Mouse (Mus musculus) limb, embryonic 14.5 days (tissue): ENCODE measurements at regions not wholly inside any gene's neighbourhood (a gene's known extent, or its start where the extent isn't known, plus 50 kb on each side); places are given as distances from the start of the nearest gene placed in this dataset.

ENCODE experiments used
- ATAC-seq: fragments of 200-750 bp; cut with Nextera tagmentation; 2 replicates; pipeline ENCODE4 v1.8.0; 2017; ENCODE audit warnings: low read depth, moderate number of reproducible peaks, moderate TSS enrichment; ENCODE audit not compliant: low FRiP score
- DNase-seq: peaks from one replicate; pipeline ENCODE4 v3.0.0-alpha.2; 2015; ENCODE audit warnings: low spot score
- H3K27ac ChIP-seq: fragments of 300-500 bp; sonication (generic); replicated peaks from 2 replicates; pipeline ENCODE4 v1.5.1; 2014; ENCODE audit warnings: low read depth, mild to moderate bottlenecking, low read length, moderate library complexity, mixed read lengths
- H3K27me3 ChIP-seq: fragments of 300-500 bp; sonication (generic); 2 replicates; pipeline ENCODE4 v1.6.1; 2014; ENCODE audit warnings: low read length, mixed read lengths; ENCODE audit not compliant: control insufficient read depth, insufficient read depth
- H3K36me3 ChIP-seq: fragments of 300-500 bp; sonication (generic); 2 replicates; pipeline ENCODE4 v1.6.1; 2014; ENCODE audit warnings: mild to moderate bottlenecking, low read length, moderate library complexity, mixed read lengths; ENCODE audit not compliant: control insufficient read depth, insufficient read depth
- H3K4me1 ChIP-seq: fragments of 300-500 bp; sonication (generic); 2 replicates; pipeline ENCODE4 v1.6.1; 2014; ENCODE audit warnings: antibody characterized with exemption, low read length, mixed read lengths; ENCODE audit not compliant: control insufficient read depth, insufficient read depth
- H3K4me2 ChIP-seq: fragments of 300-500 bp; sonication (generic); replicated peaks from 2 replicates; pipeline ENCODE4 v1.6.1; 2014; ENCODE audit warnings: low read depth, mild to moderate bottlenecking, low read length, moderate library complexity; ENCODE audit not compliant: severe bottlenecking
- H3K4me3 ChIP-seq: fragments of 300-500 bp; sonication (generic); replicated peaks from 2 replicates; pipeline ENCODE4 v1.5.1; 2014; ENCODE audit warnings: low read length
- H3K9ac ChIP-seq: fragments of 300-500 bp; sonication (generic); 2 replicates; pipeline ENCODE4 v1.6.1; 2014; ENCODE audit warnings: mild to moderate bottlenecking, low read depth, low read length, moderate library complexity; ENCODE audit not compliant: severe bottlenecking
- H3K9me3 ChIP-seq: fragments of 300-500 bp; sonication (generic); 2 replicates; pipeline ENCODE4 v1.6.1; 2016; ENCODE audit warnings: low read length; ENCODE audit not compliant: control insufficient read depth
- POLR2A ChIP-seq: fragments of 200-500 bp; IDR thresholded peaks from 2 replicates; pipeline ENCODE4 v1.8.0; 2012; ENCODE audit warnings: inconsistent platforms, mild to moderate bottlenecking, moderate library complexity, borderline replicate concordance; ENCODE audit not compliant: insufficient read depth, insufficient read length; ENCODE audit errors: extremely low read depth
- WGBS: fragments of 180-500 bp; shearing (Covaris S2); extraction: QIAGEN DNeasy Blood & Tissue Kit; methylation state at CpG from one replicate; pipeline ENCODE4 v1.1.7; 2014; 5-methylcytosine and 5-hydroxymethylcytosine counted together

DNA sequence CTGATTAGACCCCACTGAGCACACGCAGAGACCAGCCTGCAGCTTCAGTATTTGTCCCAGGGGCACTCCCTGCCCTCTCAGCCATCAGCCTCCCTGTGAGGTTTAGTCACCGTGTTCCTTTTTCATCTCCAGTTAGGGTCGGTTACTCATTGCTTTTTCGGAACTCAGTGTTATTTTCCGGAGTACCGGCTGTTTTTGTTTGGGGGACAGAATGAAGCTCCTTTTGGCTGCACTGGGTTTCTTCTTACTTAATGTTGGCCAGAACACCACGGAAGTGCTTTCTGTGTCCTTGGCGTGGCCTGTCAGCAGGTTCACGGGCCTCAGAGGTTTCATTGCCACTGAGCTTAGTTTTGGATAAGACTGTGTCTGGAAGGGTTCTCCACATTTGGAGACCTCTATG is 114.7 kb downstream of the Ackr3 start:
- Histone ChIP-seq H3K9me3 (no peaks in the 10 kb centered on the region), H3K27me3 (0 out of 2 replicates have a peak, but pooled peaks cover 6% of the 10 kb centered on the region), H3K4me3 (no peak overlapping the region), H3K4me1 (peaks cover 6% of the 10 kb centered on the region; the same call in 1 of the 2 replicates), H3K9ac (no peak overlapping the region), H3K27ac (no peak overlapping the region), H3K36me3 (no peaks in the 10 kb centered on the region), H3K4me2 (no peak overlapping the region)
- WGBS, result 78% methylated on average over 9 of the region's 9 CpGs
- ATAC-seq, result no peak
- TF ChIP-seq POLR2A, result no peak
- no peak for DNase-seq

DNA sequence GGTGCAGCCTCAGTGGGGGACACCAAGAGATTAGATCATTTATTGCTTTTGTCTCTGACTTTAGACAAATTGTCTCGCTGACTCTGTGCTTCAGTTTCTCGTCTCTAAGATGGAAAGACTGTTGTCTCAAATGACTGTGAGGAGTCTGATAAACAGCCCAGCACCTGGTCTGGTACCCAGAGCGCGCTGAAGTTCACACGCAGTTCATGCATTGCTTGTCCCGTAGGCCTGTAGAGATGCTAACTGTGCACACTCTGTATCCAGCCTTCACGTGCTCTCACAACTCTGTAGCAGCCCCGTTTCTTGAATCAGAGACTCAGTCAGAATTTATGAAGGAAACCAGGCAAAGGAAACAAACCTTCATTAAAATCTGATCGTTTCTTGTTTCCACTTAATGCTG is 116.7 kb downstream of the Ackr3 start:
- ATAC-seq (no peak), DNase-seq (no peak)
- no peak for TF ChIP-seq POLR2A
- Histone ChIP-seq H3K4me1 (peaks cover 6% of the 10 kb centered on the region; the same call in 1 of the 2 replicates), H3K4me3 (no peak overlapping the region), H3K27me3 (0 out of 2 replicates have a peak, but pooled peaks cover 6% of the 10 kb centered on the region), H3K4me2 (no peak overlapping the region), H3K36me3 (no peaks in the 10 kb centered on the region), H3K9ac (no peak overlapping the region), H3K27ac (no peak overlapping the region), H3K9me3 (no peaks in the 10 kb centered on the region)
- WGBS, result 38% methylated on average over 9 of the region's 9 CpGs

DNA sequence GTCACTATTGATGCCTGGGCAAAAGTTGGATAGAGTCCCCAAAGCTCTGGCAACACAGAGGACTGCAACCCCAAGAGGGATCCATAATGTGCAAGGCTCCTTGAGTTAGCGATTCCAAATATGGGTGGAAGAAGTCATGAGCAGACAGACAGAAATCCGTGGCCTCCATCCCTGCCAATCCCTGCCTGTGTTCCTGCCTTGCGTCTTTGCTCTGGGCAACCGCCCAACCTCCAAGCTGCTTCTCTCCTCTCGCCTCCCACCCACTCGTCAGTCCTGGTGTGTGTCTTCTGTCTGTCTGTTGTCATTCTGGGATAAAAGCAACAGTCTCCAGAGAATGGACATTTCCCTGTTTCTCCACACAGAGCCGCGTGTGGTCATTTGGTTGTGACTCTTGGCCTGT is 117.7 kb downstream of the Ackr3 start:
- Histone ChIP-seq H3K4me3 (no peak overlapping the region), H3K4me2 (no peak overlapping the region), H3K9ac (no peak overlapping the region), H3K27me3 (0 out of 2 replicates have a peak, but pooled peaks cover 6% of the 10 kb centered on the region), H3K9me3 (no peaks in the 10 kb centered on the region), H3K36me3 (no peaks in the 10 kb centered on the region), H3K27ac (no peak overlapping the region), H3K4me1 (peaks cover 6% of the 10 kb centered on the region; the same call in 1 of the 2 replicates)
- ATAC-seq (no peak), DNase-seq (no peak)
- 91% methylated on average over 8 of the region's 8 CpGs for WGBS
- no peak for TF ChIP-seq POLR2A

DNA sequence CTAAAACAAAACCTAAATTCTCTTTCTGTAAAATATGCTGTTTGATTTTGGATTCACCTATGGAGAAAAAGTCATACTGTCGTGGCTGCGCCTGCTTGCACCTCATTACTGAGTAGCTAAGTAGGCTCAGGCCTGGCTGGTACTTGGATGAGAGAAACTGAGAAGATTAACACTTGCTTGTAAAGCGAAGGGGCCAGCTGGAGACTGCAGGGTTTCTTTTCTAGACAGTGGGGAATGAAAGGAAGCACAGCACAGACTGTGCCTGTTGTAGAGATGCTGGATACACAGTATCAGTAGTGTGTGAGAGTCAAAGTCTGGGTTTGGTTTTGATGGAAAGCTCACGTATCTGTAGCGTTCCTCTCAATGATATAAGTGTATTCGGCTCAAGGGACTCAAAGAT is 123.5 kb downstream of the Ackr3 start:
- ATAC-seq (no peak), DNase-seq (no peak)
- H3K36me3 ChIP-seq, result no peaks in the 10 kb centered on the region
- H3K27me3 ChIP-seq, result no peaks in the 10 kb centered on the region
- H3K4me1 ChIP-seq, result no peaks in the 10 kb centered on the region
- no peak overlapping the region for H3K4me3 ChIP-seq
- no peak overlapping the region for H3K4me2 ChIP-seq
- H3K9ac ChIP-seq, result no peak overlapping the region
- H3K27ac ChIP-seq, result no peak overlapping the region
- 41% methylated on average over 6 of the region's 6 CpGs for WGBS
- TF ChIP-seq POLR2A, result no peak
- H3K9me3 ChIP-seq, result no peaks in the 10 kb centered on the region

DNA sequence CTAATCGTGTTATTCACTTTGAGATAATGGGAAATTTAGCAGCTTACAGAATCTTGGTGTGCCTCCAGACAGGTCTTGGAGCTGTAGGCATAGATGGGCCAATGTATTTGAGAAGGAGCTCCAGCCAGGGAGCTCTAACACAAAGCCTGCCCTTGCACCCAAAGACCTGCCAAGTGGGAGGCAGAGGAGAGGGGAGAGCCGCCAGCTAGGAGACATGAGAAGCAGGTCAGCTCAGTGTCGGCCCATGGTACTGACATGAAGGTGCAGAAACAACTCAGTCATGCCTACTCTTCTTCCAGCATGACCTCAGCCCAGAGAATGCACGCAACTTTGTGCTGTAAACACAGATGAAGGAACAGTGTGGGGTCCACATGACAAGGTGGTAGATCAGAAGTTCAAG is 128.8 kb downstream of the Ackr3 start:
- 91% methylated on average over 4 of the region's 4 CpGs for WGBS
- no peak for ATAC-seq
- H3K4me1 ChIP-seq, result peaks cover 18% of the 10 kb centered on the region

DNA sequence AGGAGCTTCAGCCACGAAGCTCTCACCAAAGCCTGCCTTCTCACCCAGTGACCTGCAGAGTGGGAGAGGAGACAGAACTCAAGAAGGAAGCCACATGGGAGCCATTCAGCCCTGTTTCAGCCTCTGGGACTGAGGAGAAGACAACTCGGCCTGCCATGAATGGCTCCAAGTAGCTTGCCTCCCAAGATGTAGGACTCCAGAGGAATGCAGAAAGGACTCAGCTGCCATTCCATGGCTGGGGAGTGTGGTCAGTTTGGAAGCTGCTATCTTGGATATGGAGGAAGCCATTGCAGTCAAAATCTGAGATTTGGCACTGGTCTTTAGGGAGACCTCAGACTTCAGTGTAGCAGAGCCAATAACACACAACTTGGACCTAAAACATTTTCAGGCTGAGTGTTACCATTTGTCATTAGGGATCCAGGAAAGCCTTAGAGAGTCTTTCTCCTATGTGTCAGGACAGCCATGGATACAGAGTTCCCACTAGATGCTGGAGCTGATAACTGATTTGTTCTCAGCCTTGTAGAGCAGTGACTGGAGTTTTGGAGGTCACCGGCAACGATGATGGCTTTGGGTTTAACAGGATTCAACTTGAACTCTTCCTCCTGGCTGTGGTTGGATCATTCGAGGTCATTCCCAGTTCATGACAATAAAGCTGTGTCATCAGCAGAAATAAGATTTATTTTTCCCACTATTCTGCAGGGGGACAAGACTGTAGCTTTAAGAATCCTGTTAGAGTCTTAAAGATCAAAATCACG is 130.1 kb downstream of the Ackr3 start:
- Histone ChIP-seq H3K36me3 (no peaks in the 10 kb centered on the region), H3K9ac (no peak overlapping the region), H3K9me3 (no peaks in the 10 kb centered on the region), H3K4me1 (peaks cover 30% of the 10 kb centered on the region), H3K27me3 (no peaks in the 10 kb centered on the region), H3K4me3 (no peak overlapping the region), H3K27ac (no peak overlapping the region), H3K4me2 (no peak overlapping the region)
- 74% methylated on average over 6 of the region's 6 CpGs for WGBS
- TF ChIP-seq POLR2A, result no peak
- DNase-seq (no peak), ATAC-seq (no peak)

More for the DNA sequence above, 128.8 kb downstream of the Ackr3 start:
- no peaks in the 10 kb centered on the region for H3K36me3 ChIP-seq
- H3K27ac ChIP-seq, result no peak overlapping the region
- no peak overlapping the region for H3K9ac ChIP-seq
- no peak for TF ChIP-seq POLR2A
- H3K4me3 ChIP-seq, result no peak overlapping the region
- H3K27me3 ChIP-seq, result no peaks in the 10 kb centered on the region
- no peak overlapping the region for H3K4me2 ChIP-seq
- no peak for DNase-seq
- no peaks in the 10 kb centered on the region for H3K9me3 ChIP-seq
